Mouse (Mus musculus) spleen, adult 18-20 months (tissue): ENCODE data around the gene D430041D05Rik.
"Not testable (repeated sequence)": the region's sequence is repeated elsewhere in the genome, so short reads cannot be mapped to it uniquely, and the experiment has no call there.

Source experiments
- DNase-seq, 2 experiments: peaks; one replicate each; pipeline ENCODE4 v3.0.0; 2022; ENCODE audit warnings: mixed read lengths in 2 of 2

Gene D430041D05Rik

DNA sequence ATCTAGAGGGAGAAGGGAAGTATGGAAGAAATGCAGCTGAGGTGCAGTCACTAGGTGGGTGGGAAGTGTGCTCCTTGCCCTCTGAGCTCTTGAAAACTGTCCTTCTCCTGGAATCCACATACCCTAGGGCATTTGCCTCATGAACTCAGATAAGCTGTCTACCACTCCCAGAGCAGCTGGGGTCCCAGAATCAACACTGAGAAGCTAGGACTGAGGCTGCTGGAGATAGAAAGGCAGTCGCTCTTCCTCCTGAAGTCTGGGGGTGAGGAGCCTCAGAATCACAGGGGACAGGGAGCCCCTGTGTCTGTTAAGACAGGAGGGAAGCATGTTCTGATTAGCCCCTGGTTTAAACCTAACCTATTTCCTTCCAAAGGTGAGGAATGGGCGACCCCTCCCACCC is 301.3 kb downstream of the D430041D05Rik start:
- DNase-seq: no peak

DNA sequence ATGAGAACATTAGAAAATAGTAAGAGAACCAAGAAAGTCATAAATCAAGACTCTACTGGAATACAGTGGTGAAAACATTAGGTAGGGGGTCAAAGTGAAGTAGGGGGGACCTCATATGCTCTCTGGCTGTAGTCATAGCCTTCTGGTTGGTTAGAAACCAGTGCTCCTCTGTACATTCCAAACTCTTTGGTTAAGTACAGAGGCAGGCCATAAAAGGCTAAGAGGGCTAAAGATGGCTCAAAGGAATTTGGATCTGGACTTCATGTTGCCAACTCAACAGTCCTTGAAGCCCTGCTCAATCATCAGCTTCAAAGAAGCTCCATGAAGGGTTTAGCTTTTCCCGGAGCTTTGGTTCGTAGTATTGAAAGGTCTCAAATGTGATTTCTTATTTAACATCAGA is 301.8 kb downstream of the D430041D05Rik start:
- not testable (repeated sequence) for DNase-seq

GRCm38 (mm10) chr2:104104800-104105199 is 306.0 kb downstream of the D430041D05Rik start:
- DNase-seq: no peak

DNA sequence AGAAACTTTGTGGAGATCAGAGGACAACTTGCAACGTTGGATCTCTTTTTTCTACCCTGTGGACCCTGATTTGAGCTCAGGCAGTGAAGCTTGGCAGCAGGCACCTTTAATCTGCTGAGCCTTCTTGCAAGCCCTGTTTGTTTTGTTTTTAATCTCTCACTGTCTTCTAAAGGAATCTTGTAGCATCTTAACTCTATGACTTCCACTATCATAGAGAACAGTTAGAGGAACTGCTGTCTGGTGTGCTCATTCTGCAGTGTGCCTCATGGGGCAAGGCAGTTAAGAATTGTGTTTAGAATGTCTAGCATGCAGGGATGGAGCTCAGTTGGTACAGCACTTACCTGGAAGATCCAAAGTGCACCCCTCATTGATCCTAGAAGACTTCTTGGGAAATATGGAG is 310.9 kb downstream of the D430041D05Rik start:
- no peak for DNase-seq

DNA sequence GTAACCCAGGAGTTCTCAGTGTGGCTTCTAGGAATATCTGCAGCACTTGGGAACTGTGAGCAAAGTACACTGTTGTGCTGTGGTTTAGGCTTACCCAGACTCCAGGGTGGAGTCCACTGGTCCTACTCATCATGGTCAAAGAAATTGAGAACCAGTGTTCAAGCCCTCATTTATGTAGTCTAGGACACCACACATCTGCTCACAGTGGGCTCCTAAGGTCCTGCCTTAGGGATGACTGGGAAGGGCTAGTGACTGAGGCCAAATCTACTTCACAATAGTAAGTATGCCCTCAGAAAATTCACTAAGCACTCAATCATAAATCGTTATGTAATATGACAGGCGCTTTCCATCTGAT is 311.6 kb downstream of the D430041D05Rik start:
- no peak for DNase-seq

- no peak for DNase-seq
Measured at GRCm38 (mm10) chr2:104098529-104099230, 312.1 kb downstream of the D430041D05Rik start.

DNA sequence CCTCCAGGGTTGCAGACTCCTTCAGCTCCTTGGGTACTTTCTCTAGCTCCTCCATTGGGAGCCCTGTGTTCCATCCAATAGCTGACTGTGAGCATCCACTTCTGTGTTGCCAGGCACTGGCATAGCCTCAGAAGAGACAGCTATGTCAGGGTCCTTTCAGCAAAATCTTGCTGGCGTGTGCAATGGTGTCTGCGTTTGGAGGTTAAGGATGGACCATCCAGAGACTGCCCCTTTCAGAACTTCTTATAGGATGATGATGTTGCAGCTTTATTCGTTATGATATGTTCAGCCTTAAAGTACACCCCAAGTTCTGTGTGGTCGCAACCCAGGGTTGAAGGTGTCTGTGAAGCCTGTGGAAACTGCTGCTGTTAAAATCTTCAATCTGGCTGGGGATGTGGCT is 313.4 kb downstream of the D430041D05Rik start:
- DNase-seq: not testable (repeated sequence)

DNA sequence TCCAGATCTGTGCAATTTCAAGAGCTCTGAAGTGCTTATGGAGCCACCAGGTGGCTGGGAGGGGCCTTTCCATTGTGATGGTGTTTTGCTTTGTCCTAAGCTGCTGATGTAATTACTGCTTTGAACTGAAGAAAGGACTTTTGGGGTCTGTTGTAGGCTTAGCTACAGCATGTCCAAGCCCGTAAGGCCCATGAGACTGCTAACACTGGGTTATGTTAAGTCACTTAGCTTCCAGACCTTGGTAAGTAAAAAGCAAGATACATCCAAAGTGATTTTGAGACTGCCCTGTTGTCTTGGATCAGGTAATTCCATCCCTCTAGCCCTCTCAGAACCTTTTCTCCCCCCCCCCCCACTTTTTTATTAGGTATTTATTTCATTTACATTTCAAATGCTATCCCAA is 314.0 kb downstream of the D430041D05Rik start:
- not testable (repeated sequence) for DNase-seq

DNA sequence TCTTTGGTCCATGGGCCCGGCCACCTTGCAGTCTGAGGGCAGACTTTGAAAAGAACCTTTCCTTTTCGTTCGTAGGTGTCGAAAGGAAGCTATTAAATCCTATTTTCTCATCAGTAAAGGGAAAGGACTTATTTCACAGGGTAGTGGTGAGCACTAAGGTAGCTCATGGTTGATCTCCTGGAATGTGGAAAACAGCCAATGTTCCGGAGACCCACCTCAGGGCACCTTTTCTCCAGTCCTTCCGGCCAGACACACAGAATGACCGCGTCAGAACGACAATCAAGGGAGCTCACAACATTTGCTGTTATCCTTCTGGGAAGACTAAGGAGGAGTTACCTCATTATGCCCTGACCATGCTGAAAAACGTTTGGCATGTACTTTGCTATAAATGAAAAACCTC is 314.6 kb downstream of the D430041D05Rik start:
- no peak for DNase-seq

- DNase-seq: peak; percentile 45 to 60
Measured at GRCm38 (mm10) chr2:104095741-104096213, 315.0 kb downstream of the D430041D05Rik start, which contains the start of gene Cd59a. Cd59a (plus strand) TSS chr2:104095801.

- no peak for DNase-seq
Measured at GRCm38 (mm10) chr2:104093305-104093704, 317.5 kb downstream of the D430041D05Rik start.
